In the genomic region with DNA sequence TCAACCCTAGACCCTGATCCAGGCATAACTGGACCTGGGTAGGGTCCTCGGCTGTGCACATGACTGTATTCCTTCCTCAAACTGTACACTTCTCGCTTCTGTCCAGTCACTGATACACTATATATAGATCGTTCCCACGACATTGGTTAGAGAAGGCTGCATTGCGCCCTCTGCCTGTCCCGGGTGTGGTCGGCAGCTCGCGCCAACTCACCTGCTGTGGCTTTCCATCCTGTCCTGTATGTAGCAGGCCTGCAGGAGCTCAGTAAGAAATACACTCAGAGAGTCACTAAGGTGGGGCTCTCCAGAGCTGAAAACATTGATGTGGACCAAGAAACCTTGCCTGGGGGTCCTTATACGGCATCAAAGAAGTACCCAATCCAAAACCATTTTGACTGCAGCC, we compare ENCODE assay signal across 10 mouse cellular contexts. TPM values are rescaled to one million over a fixed set of nuclear protein-coding genes. Genes with fewer than 3 reads are reported as not detected.
A peak's percentile ranks its signal among the peaks of the same experiment; 100 is the strongest.
DNase-seq lines count a peak whose midpoint lies in the region; ATAC-seq and TF ChIP-seq lines count a peak whose summit lies in the region.
"Had no signal": no experiment of that assay in that cellular context is flagged by ENCODE, and none has a peak within 500 bp of the region (broad histone marks: within the 10 kb centered on the region; RNA-seq: fewer than 3 reads in every experiment).

No protein-coding gene starts in this region.

- peaks cover 7% of the 10 kb centered on the region; the same call in 1 of the 2 replicates for H3K27me3 ChIP-seq in heart, embryonic 12.5 days (replicated peaks)
- no peaks in the 10 kb centered on the region for H3K27me3 ChIP-seq in midbrain, embryonic 10.5 days (ENCODE audit: low read depth, poor library complexity, severe bottlenecking)
- no peaks in the 10 kb centered on the region for H3K27me3 ChIP-seq in midbrain, postnatal 0 days (ENCODE audit: insufficient read depth, low read length)
- H3K27me3 ChIP-seq in hindbrain, embryonic 15.5 days, result no peaks in the 10 kb centered on the region
- no peaks in the 10 kb centered on the region for H3K27me3 ChIP-seq in stomach, postnatal 0 days (ENCODE audit: control insufficient read depth, insufficient read depth, low read length)

- no peak overlapping the region for H3K27ac ChIP-seq in heart, embryonic 12.5 days (ENCODE audit: poor library complexity, severe bottlenecking)
- 0 out of 2 replicates have a peak overlapping the region, but pooled peaks have one; percentile 46 for H3K27ac ChIP-seq in midbrain, embryonic 10.5 days (replicated peaks)
- H3K27ac ChIP-seq in midbrain, postnatal 0 days (ENCODE audit: low read depth, low read length), result no peak overlapping the region
- no peak overlapping the region for H3K27ac ChIP-seq in hindbrain, embryonic 15.5 days (replicated peaks)
- no peak overlapping the region for H3K27ac ChIP-seq in stomach, postnatal 0 days (replicated peaks)
- H3K27ac ChIP-seq: gastrocnemius, adult 2 months had no signal

- WGBS in heart, embryonic 12.5 days, result 56% methylated on average over 10 of the region's 10 CpGs
- 74% methylated on average over 10 of the region's 10 CpGs for WGBS in midbrain, embryonic 10.5 days
- WGBS in midbrain, postnatal 0 days, result 74% methylated on average over 10 of the region's 10 CpGs
- 73% methylated on average over 10 of the region's 10 CpGs for WGBS in hindbrain, embryonic 15.5 days
- WGBS in stomach, postnatal 0 days, result 61% methylated on average over 10 of the region's 10 CpGs

- no peak for DNase-seq in heart, adult 11 months
- DNase-seq in midbrain, embryonic 10.5 days (ENCODE audit: low spot score), result no peak
- no peak for DNase-seq in midbrain, postnatal 0 days (ENCODE audit: low spot score)
- no peak for DNase-seq in stomach, postnatal 0 days (ENCODE audit: low spot score)
- DNase-seq in yolk sac, embryonic 10.5 days (ENCODE audit: low spot score), result no peak
- DNase-seq in cerebellum, postnatal 25 days, result no peak

- H3K4me3 ChIP-seq in heart, embryonic 12.5 days, result no peak overlapping the region
- H3K4me3 ChIP-seq in midbrain, embryonic 10.5 days, result peak overlapping the region; percentile 24; the same call in 1 of the 2 replicates
- H3K4me3 ChIP-seq in midbrain, postnatal 0 days (ENCODE audit: low read depth, low read length), result no peak overlapping the region
- H3K4me3 ChIP-seq in hindbrain, embryonic 15.5 days, result no peak overlapping the region
- no peak overlapping the region for H3K4me3 ChIP-seq in stomach, postnatal 0 days (ENCODE audit: low read depth, low read length)
- H3K4me3 ChIP-seq: gastrocnemius, adult 2 months had no signal

- peaks cover 8% of the 10 kb centered on the region for H3K9me3 ChIP-seq in heart, embryonic 12.5 days (replicated peaks)
- H3K9me3 ChIP-seq in midbrain, embryonic 10.5 days (replicated peaks), result peaks cover 6% of the 10 kb centered on the region; the same call in 1 of the 2 replicates
- no peaks in the 10 kb centered on the region for H3K9me3 ChIP-seq in midbrain, postnatal 0 days (ENCODE audit: low read length)
- no peaks in the 10 kb centered on the region for H3K9me3 ChIP-seq in hindbrain, embryonic 15.5 days
- H3K9me3 ChIP-seq in stomach, postnatal 0 days (ENCODE audit: control insufficient read depth, low read length), result no peaks in the 10 kb centered on the region

- no peak for TF ChIP-seq EP300 in stomach, postnatal 0 days (optimal IDR thresholded peaks at IDR 0.05)

- no peak; the same call in 1 of the 2 replicates for TF ChIP-seq CTCF in midbrain, postnatal 0 days (IDR thresholded peaks at IDR 0.05)
- TF ChIP-seq CTCF in stomach, postnatal 0 days (IDR thresholded peaks at IDR 0.05; ENCODE audit: low read depth), result no peak

- H3K4me2 ChIP-seq in heart, embryonic 12.5 days, result peak overlapping the region; percentile 44
- no peak overlapping the region for H3K4me2 ChIP-seq in midbrain, postnatal 0 days (ENCODE audit: low read depth, low read length, poor library complexity, severe bottlenecking)
- H3K4me2 ChIP-seq in hindbrain, embryonic 15.5 days, result 0 out of 2 replicates have a peak overlapping the region, but pooled peaks have one; percentile 29
- H3K4me2 ChIP-seq in stomach, postnatal 0 days (replicated peaks; ENCODE audit: low read depth), result 0 out of 2 replicates have a peak overlapping the region, but pooled peaks have one; percentile 20

- no peak for ATAC-seq in heart, embryonic 12.5 days (ENCODE audit: insufficient number of reproducible peaks, low FRiP score)
- ATAC-seq in midbrain, postnatal 0 days (ENCODE audit: low FRiP score), result no peak
- ATAC-seq in hindbrain, embryonic 15.5 days (ENCODE audit: low FRiP score, low read depth), result no peak
- no peak for ATAC-seq in stomach, postnatal 0 days (ENCODE audit: low FRiP score, low TSS enrichment)

- no peaks in the 10 kb centered on the region for H3K36me3 ChIP-seq in heart, embryonic 12.5 days
- H3K36me3 ChIP-seq in midbrain, embryonic 10.5 days, result no peaks in the 10 kb centered on the region
- H3K36me3 ChIP-seq in midbrain, postnatal 0 days (ENCODE audit: insufficient read depth, low read length), result no peaks in the 10 kb centered on the region
- H3K36me3 ChIP-seq in hindbrain, embryonic 15.5 days, result no peaks in the 10 kb centered on the region
- H3K36me3 ChIP-seq in stomach, postnatal 0 days (ENCODE audit: control insufficient read depth, insufficient read depth, low read length), result no peaks in the 10 kb centered on the region

- no peaks in the 10 kb centered on the region for H3K4me1 ChIP-seq in heart, embryonic 12.5 days (replicated peaks)
- H3K4me1 ChIP-seq in midbrain, embryonic 10.5 days, result peaks cover 17% of the 10 kb centered on the region
- no peaks in the 10 kb centered on the region for H3K4me1 ChIP-seq in midbrain, postnatal 0 days (ENCODE audit: insufficient read depth, low read length)
- H3K4me1 ChIP-seq in hindbrain, embryonic 15.5 days (replicated peaks), result no peaks in the 10 kb centered on the region
- H3K4me1 ChIP-seq in stomach, postnatal 0 days (replicated peaks; ENCODE audit: control insufficient read depth, insufficient read depth), result no peaks in the 10 kb centered on the region

- no peak overlapping the region for H3K9ac ChIP-seq in heart, embryonic 12.5 days
- no peak overlapping the region for H3K9ac ChIP-seq in midbrain, postnatal 0 days (replicated peaks; ENCODE audit: low read length, poor library complexity, severe bottlenecking)
- no peak overlapping the region for H3K9ac ChIP-seq in hindbrain, embryonic 15.5 days
- no peak overlapping the region for H3K9ac ChIP-seq in stomach, postnatal 0 days (ENCODE audit: low read length)

RNA-seq across cellular contexts. Expression of gene Rimbp2, which starts 17.6 kb away (rescaled TPM):
- 0.10 and 0.13 TPM in 2 replicates for polyA plus RNA-seq in heart, embryonic 12.5 days (2016; fragmentation: Nextera tagmentation; extraction: Ambion mirVana)
- polyA plus RNA-seq in midbrain, embryonic 10.5 days (2016; fragmentation: Nextera tagmentation; extraction: Ambion mirVana), result 0.42 and 0.76 TPM in 2 replicates
- 22.7 and 29.1 TPM in 2 replicates for total RNA-seq in midbrain, postnatal 0 days (2014; rRNA removed)
- 5.2 and 6.1 TPM in 2 replicates for polyA plus RNA-seq in midbrain, postnatal 0 days (2015; fragmentation: Nextera tagmentation; extraction: Ambion mirVana)
- 6.6 and 7.3 TPM in 2 replicates for polyA plus RNA-seq in hindbrain, embryonic 15.5 days (2015; fragmentation: Nextera tagmentation; extraction: Ambion mirVana)
- 0.15 and 0.17 TPM in 2 replicates for polyA plus RNA-seq in stomach, postnatal 0 days (2015; fragmentation: Nextera tagmentation; extraction: Ambion mirVana)
- total RNA-seq: hematopoietic stem cell, adult 5-6 weeks had no signal

RNA-seq across cellular contexts. Expression of gene Stx2, which starts 37.5 kb away (rescaled TPM):
- 19.3 and 21.3 TPM in 2 replicates for polyA plus RNA-seq in heart, embryonic 12.5 days (2016; fragmentation: Nextera tagmentation; extraction: Ambion mirVana)
- polyA plus RNA-seq in midbrain, embryonic 10.5 days (2016; fragmentation: Nextera tagmentation; extraction: Ambion mirVana), result 26.5 and 26.6 TPM in 2 replicates
- total RNA-seq in midbrain, postnatal 0 days (2014; rRNA removed), result 15.5 and 15.9 TPM in 2 replicates
- polyA plus RNA-seq in midbrain, postnatal 0 days (2015; fragmentation: Nextera tagmentation; extraction: Ambion mirVana), result 11.9 and 12.0 TPM in 2 replicates
- polyA plus RNA-seq in hindbrain, embryonic 15.5 days (2015; fragmentation: Nextera tagmentation; extraction: Ambion mirVana), result 16.8 and 17.9 TPM in 2 replicates
- 10.4 and 10.9 TPM in 2 replicates for polyA plus RNA-seq in stomach, postnatal 0 days (2015; fragmentation: Nextera tagmentation; extraction: Ambion mirVana)

RNA-seq across cellular contexts. Expression of gene Ran, which starts 49.0 kb away (rescaled TPM):
- 426 and 432 TPM in 2 replicates for polyA plus RNA-seq in heart, embryonic 12.5 days (2016; fragmentation: Nextera tagmentation; extraction: Ambion mirVana)
- polyA plus RNA-seq in midbrain, embryonic 10.5 days (2016; fragmentation: Nextera tagmentation; extraction: Ambion mirVana), result 965 and 1,091 TPM in 2 replicates
- 183 and 191 TPM in 2 replicates for total RNA-seq in midbrain, postnatal 0 days (2014; rRNA removed)
- polyA plus RNA-seq in midbrain, postnatal 0 days (2015; fragmentation: Nextera tagmentation; extraction: Ambion mirVana), result 287 and 295 TPM in 2 replicates
- polyA plus RNA-seq in hindbrain, embryonic 15.5 days (2015; fragmentation: Nextera tagmentation; extraction: Ambion mirVana), result 341 and 365 TPM in 2 replicates
- polyA plus RNA-seq in stomach, postnatal 0 days (2015; fragmentation: Nextera tagmentation; extraction: Ambion mirVana), result 226 and 257 TPM in 2 replicates
